Mouse (Mus musculus): ENCODE results near the gene Hipk3.

DNA sequence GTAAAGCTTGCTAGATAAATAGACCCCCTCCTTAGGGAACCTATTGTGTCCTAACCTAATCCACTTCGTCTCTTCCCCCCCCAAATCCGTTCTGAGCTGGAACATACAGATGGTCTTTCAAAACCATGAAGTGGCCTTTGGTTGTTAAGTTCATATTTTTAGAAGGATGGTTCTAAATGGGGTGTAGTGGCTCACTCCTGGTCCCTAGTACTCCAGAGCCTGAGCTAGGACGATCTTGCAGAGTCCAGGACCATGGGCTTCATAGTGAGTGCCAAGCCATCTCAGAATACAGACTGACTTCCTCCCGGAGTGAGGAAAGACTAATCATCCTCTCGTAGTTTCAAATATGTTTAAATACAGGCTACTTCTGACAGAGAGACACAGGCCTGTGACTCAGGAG is 2.0 kb upstream of the Hipk3 start:
- TF ChIP-seq CTCF (IDR thresholded peaks at IDR 0.05; ENCODE audit: insufficient read depth, low read length) (no peak), POLR2A (IDR thresholded peaks at IDR 0.05; ENCODE audit: borderline replicate concordance, extremely low read depth, low read depth, low read length) (no peak)
